Mouse (Mus musculus) kidney, adult 10 weeks (tissue): ENCODE data around the gene Calcoco2. TPM values are rescaled to one million over a fixed set of nuclear protein-coding genes. Genes with fewer than 3 reads are reported as not detected.

ENCODE experiments used
- polyA plus RNA-seq: library from polyadenylated mRNA; stranded (reverse); fragments of 350-450 nt; fragmentation: Illumina TruSeq; extraction: RNeasy Lipid Tissue Mini Kit (QIAGEN cat#74804); gene quantifications from one replicate; pipeline ENCODE4 v1.2.3, GENCODE M21; 2014; ENCODE audit warnings: low read depth, low replicate concordance

Gene Calcoco2
- not detected for polyA plus RNA-seq

GRCm38 (mm10) chr11:96111751-96112150 lies at the start of gene Calcoco2:
TSS of gene Calcoco2 (minus strand) at chr11:96111964.

GRCm38 (mm10) chr11:96133239-96133865 lies 21.6 kb upstream of the Calcoco2 start, which contains the start of gene Ttll6:
TSS of gene Ttll6 (plus strand) at chr11:96133786.

GRCm38 (mm10) chr11:96075509-96076220 lies 36.1 kb downstream of the Calcoco2 start, which contains the start of gene Atp5g1:
TSS of gene Atp5g1 (minus strand) at chr11:96075670.

GRCm38 (mm10) chr11:96065215-96065911 lies 46.4 kb downstream of the Calcoco2 start, which contains the start of gene Ube2z:
TSS of gene Ube2z (minus strand) at chr11:96065388.

Other genes starting within 250 kb of the Calcoco2 start
- gene B4galnt2, start 197.1 kb downstream of the Calcoco2 start, polyA plus RNA-seq, result not detected
- 0.73 TPM for gene Igf2bp1, start 106.0 kb downstream of the Calcoco2 start, polyA plus RNA-seq
- gene Gip, start 87.4 kb downstream of the Calcoco2 start, polyA plus RNA-seq, result not detected
- 19.2 TPM for gene Snf8, start 77.1 kb downstream of the Calcoco2 start, polyA plus RNA-seq
- gene Ube2z, start 46.6 kb downstream of the Calcoco2 start, polyA plus RNA-seq, result 22.4 TPM
- gene Atp5g1, start 36.3 kb downstream of the Calcoco2 start, polyA plus RNA-seq, result 6.9 TPM
- gene Ttll6, start 21.8 kb upstream of the Calcoco2 start, polyA plus RNA-seq, result not detected
- not detected for gene Hoxb13, start 82.4 kb upstream of the Calcoco2 start, polyA plus RNA-seq
- 56.4 TPM for gene Hoxb9, start 159.5 kb upstream of the Calcoco2 start, polyA plus RNA-seq
- 14.3 TPM for gene Hoxb8, start 169.9 kb upstream of the Calcoco2 start, polyA plus RNA-seq
- 54.4 TPM for gene Hoxb7, start 174.7 kb upstream of the Calcoco2 start, polyA plus RNA-seq
- 12.8 TPM for gene Hoxb6, start 180.5 kb upstream of the Calcoco2 start, polyA plus RNA-seq
- gene Hoxb5, start 191.4 kb upstream of the Calcoco2 start, polyA plus RNA-seq, result 3.0 TPM
- gene Hoxb4, start 206.3 kb upstream of the Calcoco2 start, polyA plus RNA-seq, result 7.2 TPM
- gene Hoxb3, start 211.4 kb upstream of the Calcoco2 start, polyA plus RNA-seq, result 10.2 TPM
- gene Hoxb2, start 238.6 kb upstream of the Calcoco2 start, polyA plus RNA-seq, result 17.1 TPM